Mouse (Mus musculus): ENCODE measurements around the gene Shisa8.

Gene Shisa8

GRCm38 (mm10) chr15:82203611-82204351, 8.8 kb downstream of the Shisa8 start:
- DNase-seq, result peak; percentile 76 to 82

- DNase-seq, result peak in 1 of 2 experiments; percentile 28
These were observed 9.5 kb downstream of the Shisa8 start for GRCm38 (mm10) chr15:82203090-82203489.

- peak; percentile 38 to 44 for DNase-seq
These were observed 10.5 kb downstream of the Shisa8 start for GRCm38 (mm10) chr15:82202086-82202485.

GRCm38 (mm10) chr15:82199546-82199945, 13.1 kb downstream of the Shisa8 start:
- DNase-seq, result peak in 1 of 2 experiments; percentile 56

- DNase-seq, result no peak
These were observed 14.3 kb downstream of the Shisa8 start for GRCm38 (mm10) chr15:82198342-82198741.

GRCm38 (mm10) chr15:82197937-82198336, 14.7 kb downstream of the Shisa8 start:
- DNase-seq, result no peak

- no peak for DNase-seq
These were observed 15.3 kb downstream of the Shisa8 start for GRCm38 (mm10) chr15:82197246-82197750.

- DNase-seq, result peak; percentile 52 to 56
These were observed 16.3 kb downstream of the Shisa8 start for GRCm38 (mm10) chr15:82196300-82196699.

- DNase-seq, result no peak
These were observed 20.0 kb downstream of the Shisa8 start for GRCm38 (mm10) chr15:82192617-82193016.

- peak; percentile 39 to 52 for DNase-seq
These were observed 24.0 kb downstream of the Shisa8 start for GRCm38 (mm10) chr15:82188481-82189240.

GRCm38 (mm10) chr15:82187924-82188323, 24.7 kb downstream of the Shisa8 start:
- DNase-seq, result no peak

GRCm38 (mm10) chr15:82187401-82187800, 25.2 kb downstream of the Shisa8 start:
- DNase-seq, result no peak

GRCm38 (mm10) chr15:82186931-82187330, 25.7 kb downstream of the Shisa8 start:
- no peak for DNase-seq

GRCm38 (mm10) chr15:82186131-82186530, 26.5 kb downstream of the Shisa8 start:
- DNase-seq, result no peak

- no peak for DNase-seq
These were observed 27.4 kb downstream of the Shisa8 start for GRCm38 (mm10) chr15:82185062-82185783.

GRCm38 (mm10) chr15:82184656-82185055, 28.0 kb downstream of the Shisa8 start:
- no peak for DNase-seq

- DNase-seq, result no peak
These were observed 28.4 kb downstream of the Shisa8 start for GRCm38 (mm10) chr15:82184183-82184582.

- no peak for DNase-seq
These were observed 29.0 kb downstream of the Shisa8 start for GRCm38 (mm10) chr15:82183596-82183995.

- DNase-seq, result no peak
These were observed 30.3 kb downstream of the Shisa8 start for GRCm38 (mm10) chr15:82182311-82182710.

GRCm38 (mm10) chr15:82181131-82181530, 31.5 kb downstream of the Shisa8 start:
- DNase-seq, result no peak

- DNase-seq, result no peak
These were observed 34.8 kb downstream of the Shisa8 start for GRCm38 (mm10) chr15:82177743-82178290.

- no peak for DNase-seq
These were observed 37.5 kb downstream of the Shisa8 start for GRCm38 (mm10) chr15:82175091-82175490.

- DNase-seq, result peak; percentile 69 to 78
These were observed 40.0 kb downstream of the Shisa8 start for GRCm38 (mm10) chr15:82172648-82173047.
